Mouse (Mus musculus) olfactory bulb, adult 2 months (tissue): ENCODE measurements around the gene Atp8a2.

Experiments used
- CTCF ChIP-seq: fragments of 200-500 bp; IDR thresholded peaks from 2 replicates; pipeline ENCODE4 v1.5.1; 2012; ENCODE audit warnings: low read depth, mild to moderate bottlenecking, low read length, moderate library complexity; ENCODE audit not compliant: insufficient read depth
- POLR2A ChIP-seq: fragments of 200-500 bp; IDR thresholded peaks from 2 replicates; pipeline ENCODE4 v1.6.1; 2012; ENCODE audit warnings: mild to moderate bottlenecking, low read depth, low read length, moderate library complexity; ENCODE audit not compliant: insufficient read depth

DNA sequence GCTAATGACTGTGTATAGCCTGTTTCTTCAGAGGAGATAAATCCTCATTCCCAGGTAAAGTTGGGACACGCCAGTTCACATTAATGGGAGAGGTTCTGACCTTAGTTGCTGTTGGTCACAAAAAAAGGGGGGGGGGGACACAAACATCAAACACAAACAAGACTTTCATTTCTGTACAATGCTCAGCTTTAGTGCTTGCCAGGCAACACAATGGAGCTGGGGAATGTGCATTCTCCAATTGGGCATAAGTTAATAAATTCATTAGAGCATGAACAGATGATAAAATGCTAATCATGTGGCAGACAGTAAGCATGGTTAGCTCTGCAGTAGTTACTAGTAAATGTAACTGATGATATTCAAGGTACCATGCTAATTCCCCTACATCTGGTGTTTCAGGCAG is 195.2 kb downstream of the Atp8a2 start:
- TF ChIP-seq POLR2A (no peak), CTCF (no peak)
